Mouse (Mus musculus): Measurements from ENCODE around the gene Fsd1. TPM values are rescaled to one million over a fixed set of nuclear protein-coding genes. Genes with fewer than 3 reads are reported as not detected.

Gene Fsd1
- polyA plus RNA-seq, 1 experiment from 2014 or later = 5.2 TPM

- ATAC-seq (replicated peaks; ENCODE audit: insufficient number of reproducible peaks, low FRiP score, low TSS enrichment) = no peak
- Histone ChIP-seq H3K4me1 (ENCODE audit: control insufficient read depth, insufficient read depth, low read length) (peaks cover 5% of the 10 kb centered on the region; the same call in 1 of the 2 replicates), H3K9ac (ENCODE audit: low read depth, low read length) (no peak within 1 kb of the TSS), H3K4me3 (ENCODE audit: low read depth, low read length) (no peak within 1 kb of the TSS), H3K27ac (ENCODE audit: low read depth, low read length) (no peak within 1 kb of the TSS), H3K4me2 (no peak within 1 kb of the TSS), H3K9me3 (replicated peaks; ENCODE audit: control insufficient read depth, low read length) (no peaks in the 10 kb centered on the region), H3K27me3 (ENCODE audit: control insufficient read depth, insufficient read depth, low read length) (peaks cover 21% of the 10 kb centered on the region), H3K36me3 (ENCODE audit: control insufficient read depth, insufficient read depth, low read length) (no peaks in the 10 kb centered on the region)
- WGBS (ENCODE audit: insufficient replicate concordance) = 67% methylated on average over 6 of the region's 6 CpGs
Observed at GRCm38 (mm10) chr17:55952447-55953027, 33.8 kb upstream of the Fsd1 start, which contains the start of gene Ebi3. Gene Ebi3 (plus strand): TSS chr17:55952640.

- no peak for ATAC-seq (replicated peaks; ENCODE audit: insufficient number of reproducible peaks, low FRiP score, low TSS enrichment)
- Histone ChIP-seq H3K27me3 (ENCODE audit: control insufficient read depth, insufficient read depth, low read length) (peaks cover 21% of the 10 kb centered on the region), H3K36me3 (ENCODE audit: control insufficient read depth, insufficient read depth, low read length) (no peaks in the 10 kb centered on the region), H3K4me3 (ENCODE audit: low read depth, low read length) (no peak overlapping the region), H3K9me3 (replicated peaks; ENCODE audit: control insufficient read depth, low read length) (no peaks in the 10 kb centered on the region), H3K9ac (ENCODE audit: low read depth, low read length) (no peak overlapping the region), H3K27ac (ENCODE audit: low read depth, low read length) (no peak overlapping the region), H3K4me2 (no peak overlapping the region), H3K4me1 (ENCODE audit: control insufficient read depth, insufficient read depth, low read length) (peaks cover 7% of the 10 kb centered on the region; the same call in 1 of the 2 replicates)
- WGBS (ENCODE audit: insufficient replicate concordance) = 70% methylated on average over 6 of the region's 6 CpGs
Observed at GRCm38 (mm10) chr17:55953751-55954150, 32.6 kb upstream of the Fsd1 start.

- Histone ChIP-seq H3K36me3 (ENCODE audit: control insufficient read depth, insufficient read depth, low read length) (no peaks in the 10 kb centered on the region), H3K4me1 (ENCODE audit: control insufficient read depth, insufficient read depth, low read length) (peaks cover 7% of the 10 kb centered on the region; the same call in 1 of the 2 replicates), H3K4me2 (no peak overlapping the region), H3K9ac (ENCODE audit: low read depth, low read length) (0 out of 2 replicates have a peak overlapping the region, but pooled peaks have one; percentile 28), H3K27me3 (ENCODE audit: control insufficient read depth, insufficient read depth, low read length) (peaks cover 21% of the 10 kb centered on the region), H3K27ac (ENCODE audit: low read depth, low read length) (no peak overlapping the region), H3K9me3 (replicated peaks; ENCODE audit: control insufficient read depth, low read length) (no peaks in the 10 kb centered on the region), H3K4me3 (ENCODE audit: low read depth, low read length) (no peak overlapping the region)
- 31% methylated on average over 16 of the region's 16 CpGs for WGBS (ENCODE audit: insufficient replicate concordance)
- ATAC-seq (replicated peaks; ENCODE audit: insufficient number of reproducible peaks, low FRiP score, low TSS enrichment) = no peak
Observed at GRCm38 (mm10) chr17:55954229-55954628, 32.1 kb upstream of the Fsd1 start.

GRCm38 (mm10) chr17:55956129-55956528 lies 30.2 kb upstream of the Fsd1 start:
- Histone ChIP-seq H3K9me3 (replicated peaks; ENCODE audit: control insufficient read depth, low read length) (no peaks in the 10 kb centered on the region), H3K36me3 (ENCODE audit: control insufficient read depth, insufficient read depth, low read length) (no peaks in the 10 kb centered on the region), H3K4me3 (ENCODE audit: low read depth, low read length) (peak overlapping the region; percentile 46), H3K4me1 (ENCODE audit: control insufficient read depth, insufficient read depth, low read length) (peaks cover 13% of the 10 kb centered on the region), H3K9ac (ENCODE audit: low read depth, low read length) (peak overlapping the region; percentile 46), H3K4me2 (peak overlapping the region; percentile 78), H3K27me3 (ENCODE audit: control insufficient read depth, insufficient read depth, low read length) (peaks cover 21% of the 10 kb centered on the region), H3K27ac (ENCODE audit: low read depth, low read length) (no peak overlapping the region)
- ATAC-seq (replicated peaks; ENCODE audit: insufficient number of reproducible peaks, low FRiP score, low TSS enrichment) = no peak
- WGBS (ENCODE audit: insufficient replicate concordance) = under 1% methylated on average over 26 of the region's 26 CpGs

- H3K9ac ChIP-seq (ENCODE audit: low read depth, low read length) = peak overlapping the region; percentile 46; the same call in 1 of the 2 replicates
Observed at GRCm38 (mm10) chr17:55956591-55956990, 29.7 kb upstream of the Fsd1 start.

GRCm38 (mm10) chr17:55957168-55957567 lies 29.1 kb upstream of the Fsd1 start:
- Histone ChIP-seq H3K4me2 (no peak overlapping the region), H3K36me3 (ENCODE audit: control insufficient read depth, insufficient read depth, low read length) (peaks cover 2% of the 10 kb centered on the region; the same call in 1 of the 2 replicates), H3K4me1 (ENCODE audit: control insufficient read depth, insufficient read depth, low read length) (peaks cover 13% of the 10 kb centered on the region), H3K27ac (ENCODE audit: low read depth, low read length) (no peak overlapping the region), H3K4me3 (ENCODE audit: low read depth, low read length) (no peak overlapping the region), H3K9ac (ENCODE audit: low read depth, low read length) (no peak overlapping the region), H3K9me3 (replicated peaks; ENCODE audit: control insufficient read depth, low read length) (no peaks in the 10 kb centered on the region), H3K27me3 (ENCODE audit: control insufficient read depth, insufficient read depth, low read length) (peaks cover 21% of the 10 kb centered on the region)
- 15% methylated on average over 9 of the region's 9 CpGs for WGBS (ENCODE audit: insufficient replicate concordance)
- no peak for ATAC-seq (replicated peaks; ENCODE audit: insufficient number of reproducible peaks, low FRiP score, low TSS enrichment)

More at GRCm38 (mm10) chr17:55956591-55956990, 29.7 kb upstream of the Fsd1 start:
- no peak overlapping the region for H3K27ac ChIP-seq (ENCODE audit: low read depth, low read length)
- peak overlapping the region; percentile 46 for H3K4me3 ChIP-seq (ENCODE audit: low read depth, low read length)
- ATAC-seq (replicated peaks; ENCODE audit: insufficient number of reproducible peaks, low FRiP score, low TSS enrichment) = no peak
- peaks cover 21% of the 10 kb centered on the region for H3K27me3 ChIP-seq (ENCODE audit: control insufficient read depth, insufficient read depth, low read length)
- H3K4me1 ChIP-seq (ENCODE audit: control insufficient read depth, insufficient read depth, low read length) = peaks cover 13% of the 10 kb centered on the region
- no peaks in the 10 kb centered on the region for H3K36me3 ChIP-seq (ENCODE audit: control insufficient read depth, insufficient read depth, low read length)
- H3K9me3 ChIP-seq (replicated peaks; ENCODE audit: control insufficient read depth, low read length) = no peaks in the 10 kb centered on the region
- 41% methylated on average over 6 of the region's 6 CpGs for WGBS (ENCODE audit: insufficient replicate concordance)
- peak overlapping the region; percentile 78 for H3K4me2 ChIP-seq

- Histone ChIP-seq H3K9ac (ENCODE audit: low read depth, low read length) (peak overlapping the region; percentile 72), H3K27me3 (ENCODE audit: control insufficient read depth, insufficient read depth, low read length) (peaks cover 21% of the 10 kb centered on the region), H3K36me3 (ENCODE audit: control insufficient read depth, insufficient read depth, low read length) (peaks cover 2% of the 10 kb centered on the region; the same call in 1 of the 2 replicates), H3K4me3 (ENCODE audit: low read depth, low read length) (peak overlapping the region; percentile 58), H3K4me1 (ENCODE audit: control insufficient read depth, insufficient read depth, low read length) (peaks cover 13% of the 10 kb centered on the region), H3K4me2 (peak overlapping the region; percentile 74), H3K27ac (ENCODE audit: low read depth, low read length) (peak overlapping the region; percentile 93; the same call in 1 of the 2 replicates), H3K9me3 (replicated peaks; ENCODE audit: control insufficient read depth, low read length) (no peaks in the 10 kb centered on the region)
- ATAC-seq (replicated peaks; ENCODE audit: insufficient number of reproducible peaks, low FRiP score, low TSS enrichment) = no peak
- 79% methylated on average over 13 of the region's 13 CpGs for WGBS (ENCODE audit: insufficient replicate concordance)
Observed at GRCm38 (mm10) chr17:55957726-55958583, 28.4 kb upstream of the Fsd1 start.

GRCm38 (mm10) chr17:55958584-55958886 lies 27.8 kb upstream of the Fsd1 start:
- H3K9ac ChIP-seq (ENCODE audit: low read depth, low read length) = peak overlapping the region; percentile 72
- peaks cover 21% of the 10 kb centered on the region for H3K27me3 ChIP-seq (ENCODE audit: control insufficient read depth, insufficient read depth, low read length)
- no peaks in the 10 kb centered on the region for H3K9me3 ChIP-seq (replicated peaks; ENCODE audit: control insufficient read depth, low read length)
- peaks cover 2% of the 10 kb centered on the region; the same call in 1 of the 2 replicates for H3K36me3 ChIP-seq (ENCODE audit: control insufficient read depth, insufficient read depth, low read length)
- H3K4me3 ChIP-seq (ENCODE audit: low read depth, low read length) = peak overlapping the region; percentile 58
- peak overlapping the region; percentile 74 for H3K4me2 ChIP-seq
- peak overlapping the region; percentile 93 for H3K27ac ChIP-seq (ENCODE audit: low read depth, low read length)
- WGBS (ENCODE audit: insufficient replicate concordance) = 24% methylated on average over 2 of the region's 2 CpGs
- peaks cover 13% of the 10 kb centered on the region for H3K4me1 ChIP-seq (ENCODE audit: control insufficient read depth, insufficient read depth, low read length)
- no peak for ATAC-seq (replicated peaks; ENCODE audit: insufficient number of reproducible peaks, low FRiP score, low TSS enrichment)
